Mouse (Mus musculus) bone marrow, adult 2 months (tissue): Measurements from ENCODE around the gene A030003K21Rik.

Source experiments
- CTCF ChIP-seq: fragments of 200-500 bp; IDR thresholded peaks from 2 replicates; pipeline ENCODE4 v1.5.1; 2011; ENCODE audit warnings: low read length, control low read depth; ENCODE audit not compliant: control insufficient read depth, insufficient read depth
- POLR2A ChIP-seq: fragments of 200-500 bp; IDR thresholded peaks from 2 replicates; pipeline ENCODE4 v1.6.1; 2011; ENCODE audit warnings: low read depth, mild to moderate bottlenecking, control low read depth, low read length, borderline replicate concordance; ENCODE audit not compliant: control insufficient read depth

DNA sequence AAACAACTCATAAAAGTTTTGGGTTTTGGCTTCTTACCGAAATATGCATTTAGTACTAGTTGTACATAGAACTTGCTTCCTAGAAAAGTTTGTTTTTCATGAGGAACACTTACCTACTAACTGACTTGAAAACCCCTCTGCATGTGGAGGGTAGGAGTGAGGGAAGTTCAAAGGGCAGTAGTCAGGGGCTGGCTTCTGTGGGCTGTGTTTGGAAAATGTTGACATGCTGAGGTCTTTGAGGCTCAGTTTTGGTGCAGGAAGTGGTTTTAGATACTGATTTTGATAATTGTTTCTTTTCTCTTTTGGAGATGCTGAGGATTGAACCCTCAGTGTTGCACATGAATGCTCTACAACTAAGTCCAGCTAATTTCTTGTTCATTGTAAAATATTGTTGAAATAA lies 42.6 kb downstream of the A030003K21Rik start:
- TF ChIP-seq POLR2A (no peak), CTCF (no peak)
